Mouse (Mus musculus): ENCODE data around the gene Pcna.
"Not testable (repeated sequence)": the region's sequence is repeated elsewhere in the genome, so short reads cannot be mapped to it uniquely, and the experiment has no call there.

Pcna gene

GRCm38 (mm10) chr2:132252542-132253528 lies at the start of gene Pcna:
TSS of gene Pcna (minus strand) at chr2:132253314.
- peak; percentile 86 to 97 for DNase-seq (ENCODE audit: low spot score in 2 of 2)

- DNase-seq (ENCODE audit: low spot score in 2 of 2): no peak
Observed at GRCm38 (mm10) chr2:132301436-132301835, 48.3 kb upstream of the Pcna start.

GRCm38 (mm10) chr2:132298250-132298649 lies 45.1 kb upstream of the Pcna start:
- no peak for DNase-seq (ENCODE audit: low spot score in 2 of 2)

GRCm38 (mm10) chr2:132293694-132294450 lies 40.8 kb upstream of the Pcna start:
- DNase-seq (ENCODE audit: low spot score in 2 of 2): no peak

GRCm38 (mm10) chr2:132292083-132292482 lies 39.0 kb upstream of the Pcna start:
- no peak for DNase-seq (ENCODE audit: low spot score in 2 of 2)

- no peak for DNase-seq (ENCODE audit: low spot score in 2 of 2)
Observed at GRCm38 (mm10) chr2:132291265-132291664, 38.2 kb upstream of the Pcna start.

- no peak for DNase-seq (ENCODE audit: low spot score in 2 of 2)
Observed at GRCm38 (mm10) chr2:132290808-132291207, 37.7 kb upstream of the Pcna start.

- not testable (repeated sequence) for DNase-seq (ENCODE audit: low spot score in 2 of 2)
Observed at GRCm38 (mm10) chr2:132289213-132289612, 36.1 kb upstream of the Pcna start.

- DNase-seq (ENCODE audit: low spot score in 2 of 2): no peak
Observed at GRCm38 (mm10) chr2:132286376-132287076, 33.4 kb upstream of the Pcna start.

GRCm38 (mm10) chr2:132285722-132286121 lies 32.6 kb upstream of the Pcna start:
- not testable (repeated sequence) for DNase-seq (ENCODE audit: low spot score in 2 of 2)

GRCm38 (mm10) chr2:132284492-132285139 lies 31.5 kb upstream of the Pcna start:
- no peak for DNase-seq (ENCODE audit: low spot score in 2 of 2)

- DNase-seq (ENCODE audit: low spot score in 2 of 2): no peak
Observed at GRCm38 (mm10) chr2:132283236-132284070, 30.3 kb upstream of the Pcna start.

- DNase-seq (ENCODE audit: low spot score in 2 of 2): no peak
Observed at GRCm38 (mm10) chr2:132282453-132283174, 29.5 kb upstream of the Pcna start.

- DNase-seq (ENCODE audit: low spot score in 2 of 2): no peak
Observed at GRCm38 (mm10) chr2:132281560-132282452, 28.7 kb upstream of the Pcna start.

- no peak for DNase-seq (ENCODE audit: low spot score in 2 of 2)
Observed at GRCm38 (mm10) chr2:132280518-132281120, 27.5 kb upstream of the Pcna start.

- no peak for DNase-seq (ENCODE audit: low spot score in 2 of 2)
Observed at GRCm38 (mm10) chr2:132279978-132280377, 26.9 kb upstream of the Pcna start.

- DNase-seq (ENCODE audit: low spot score in 2 of 2): no peak
Observed at GRCm38 (mm10) chr2:132279336-132279882, 26.3 kb upstream of the Pcna start.

- no peak for DNase-seq (ENCODE audit: low spot score in 2 of 2)
Observed at GRCm38 (mm10) chr2:132278273-132278853, 25.2 kb upstream of the Pcna start.
